Mouse (Mus musculus) MEL (cell line): Measurements from ENCODE around the gene Kctd11. TPM values are rescaled to one million over a fixed set of nuclear protein-coding genes. Genes with fewer than 3 reads are reported as not detected.

Source experiments
- DNase-seq: peaks from one replicate; pipeline ENCODE4 v3.0.0; 2011; ENCODE audit warnings: low read depth, low spot score
- H3K27ac ChIP-seq: 2 replicates; pipeline ENCODE4 v1.5.1; 2012; ENCODE audit warnings: low read depth, mild to moderate bottlenecking, control low read depth, low read length, moderate library complexity; ENCODE audit not compliant: control insufficient read depth
- H3K27me3 ChIP-seq, 2 experiments: fragments of 150-350 bp in 1 of 2; sonication (generic) in 1 of 2; 2 replicates each; pipeline ENCODE4 v1.6.1; 2012; ENCODE audit warnings: low read length in 2 of 2, mild to moderate bottlenecking in 2 of 2, improper control_type of control experiment in 1 of 2, moderate library complexity in 1 of 2; ENCODE audit not compliant: insufficient read depth in 2 of 2, control insufficient read depth in 1 of 2
- H3K36me3 ChIP-seq, 2 experiments: 2 replicates each; pipeline ENCODE4 v1.6.1; 2012 to 2014; ENCODE audit warnings: low read length in 2 of 2, improper control_type of control experiment in 1 of 2, inconsistent platforms in 1 of 2, mild to moderate bottlenecking in 1 of 2; ENCODE audit not compliant: insufficient read depth in 2 of 2, control insufficient read depth in 1 of 2
- H3K4me1 ChIP-seq, 2 experiments: fragments of 150-350 bp in 1 of 2; sonication (generic) in 1 of 2; 2 replicates each; pipeline ENCODE4 v1.6.1; 2012; ENCODE audit warnings: low read length in 2 of 2, improper control_type of control experiment in 1 of 2, mild to moderate bottlenecking in 1 of 2; ENCODE audit not compliant: insufficient read depth in 2 of 2, control insufficient read depth in 1 of 2
- H3K4me3 ChIP-seq, 2 experiments: fragments of 150-350 bp in 1 of 2; sonication (generic) in 1 of 2; 2 replicates each; pipeline ENCODE4 v1.5.1; 2012; ENCODE audit warnings: low read depth in 2 of 2, low read length in 2 of 2, mild to moderate bottlenecking in 2 of 2, moderate library complexity in 2 of 2, control low read depth in 1 of 2, improper control_type of control experiment in 1 of 2; ENCODE audit not compliant: control insufficient read depth in 1 of 2, insufficient read depth in 1 of 2
- H3K79me2 ChIP-seq: 2 replicates; pipeline ENCODE4 v1.6.1; 2012; ENCODE audit warnings: mild to moderate bottlenecking, low read length, moderate library complexity; ENCODE audit not compliant: control insufficient read depth, poor library complexity, insufficient read depth
- H3K9ac ChIP-seq: 2 replicates; pipeline ENCODE4 v1.6.1; 2012; ENCODE audit warnings: low read depth, mild to moderate bottlenecking, control low read depth, low read length, moderate library complexity; ENCODE audit not compliant: control insufficient read depth, poor library complexity, severe bottlenecking
- H3K9me3 ChIP-seq: fragments of 150-350 bp; sonication (generic); replicated peaks from 2 replicates; pipeline ENCODE4 v1.6.1; 2012; ENCODE audit warnings: mild to moderate bottlenecking, low read length, improper control_type of control experiment, moderate library complexity; ENCODE audit not compliant: insufficient read depth
- BHLHE40 ChIP-seq: IDR thresholded peaks from 2 replicates; pipeline ENCODE4 v1.6.1; 2012; ENCODE audit warnings: low read depth, mild to moderate bottlenecking, inconsistent platforms, low read length, improper control_type of control experiment, borderline replicate concordance
- CHD1 ChIP-seq: IDR thresholded peaks from 2 replicates; pipeline ENCODE4 v1.6.1; 2012; ENCODE audit warnings: low read depth, mild to moderate bottlenecking, inconsistent platforms, low read length, improper control_type of control experiment
- CHD2 ChIP-seq: IDR thresholded peaks from 2 replicates; pipeline ENCODE4 v1.6.1; 2011; ENCODE audit warnings: low read length, improper control_type of control experiment
- CTCF ChIP-seq, 3 experiments: IDR thresholded peaks in 2 of 3; conservative IDR thresholded peaks in 1 of 3; 2 replicates each; pipeline ENCODE4 v1.5.1; 2011 to 2012; ENCODE audit warnings: low read length in 3 of 3, low read depth in 2 of 3, mild to moderate bottlenecking in 2 of 3, improper control_type of control experiment in 1 of 3, inconsistent platforms in 1 of 3, mixed read lengths in 1 of 3, moderate library complexity in 1 of 3; ENCODE audit not compliant: control insufficient read depth in 1 of 3, insufficient read depth in 1 of 3, poor library complexity in 1 of 3, severe bottlenecking in 1 of 3
- ELF1 ChIP-seq: IDR thresholded peaks from 2 replicates; pipeline ENCODE4 v1.6.1; 2014; ENCODE audit warnings: low read depth, mild to moderate bottlenecking, inconsistent platforms, low read length, improper control_type of control experiment, moderate library complexity
- EP300 ChIP-seq, 2 experiments: IDR thresholded peaks; 2 replicates each; pipeline ENCODE4 v1.6.1; 2011; ENCODE audit warnings: improper control_type of control experiment in 2 of 2, low read length in 2 of 2, low read depth in 1 of 2, mild to moderate bottlenecking in 1 of 2
- ETS1 ChIP-seq: IDR thresholded peaks from 2 replicates; pipeline ENCODE4 v1.6.1; 2012; ENCODE audit warnings: low read depth, mild to moderate bottlenecking, inconsistent platforms, low read length, improper control_type of control experiment, moderate library complexity
- JUND ChIP-seq: IDR thresholded peaks from 2 replicates; pipeline ENCODE4 v1.6.1; 2011; ENCODE audit warnings: low read depth, mild to moderate bottlenecking, improper control_type of control experiment, low read length
- MAX ChIP-seq: IDR thresholded peaks from 2 replicates; pipeline ENCODE4 v1.6.1; 2011; ENCODE audit warnings: low read length, improper control_type of control experiment
- MEF2A ChIP-seq: IDR thresholded peaks from 2 replicates; pipeline ENCODE4 v1.6.1; 2014; ENCODE audit warnings: low read depth, mild to moderate bottlenecking, inconsistent platforms, low read length, improper control_type of control experiment; ENCODE audit not compliant: poor library complexity, insufficient replicate concordance, severe bottlenecking; ENCODE audit errors: extremely low read depth
- MXI1 ChIP-seq: IDR thresholded peaks from 2 replicates; pipeline ENCODE4 v1.6.1; 2011; ENCODE audit warnings: mild to moderate bottlenecking, low read depth, low read length, improper control_type of control experiment
- POLR2A ChIP-seq, 2 experiments: IDR thresholded peaks; 2 replicates each; pipeline ENCODE4 v1.6.1; 2011 to 2012; ENCODE audit warnings: low read length in 2 of 2, mild to moderate bottlenecking in 2 of 2, control low read depth in 1 of 2, improper control_type of control experiment in 1 of 2, low read depth in 1 of 2, moderate library complexity in 1 of 2; ENCODE audit not compliant: control insufficient read depth in 1 of 2, insufficient read depth in 1 of 2, poor library complexity in 1 of 2
- POLR2AphosphoS5 ChIP-seq: IDR thresholded peaks from 2 replicates; pipeline ENCODE4 v1.6.1; 2012; ENCODE audit warnings: low read depth, borderline replicate concordance, mild to moderate bottlenecking, inconsistent platforms, low read length, moderate library complexity, mixed read lengths
- RCOR1 ChIP-seq: IDR thresholded peaks from 2 replicates; pipeline ENCODE4 v1.6.1; 2012; ENCODE audit warnings: low read depth, mild to moderate bottlenecking, inconsistent platforms, low read length, improper control_type of control experiment
- SMC3 ChIP-seq: IDR thresholded peaks from 2 replicates; pipeline ENCODE4 v1.6.1; 2011; ENCODE audit warnings: low read depth, low read length, improper control_type of control experiment
- TCF12 ChIP-seq: IDR thresholded peaks from 2 replicates; pipeline ENCODE4 v1.6.1; 2014; ENCODE audit warnings: low read depth, mild to moderate bottlenecking, inconsistent platforms, low read length, improper control_type of control experiment, moderate library complexity
- UBTF ChIP-seq: IDR thresholded peaks from 2 replicates; pipeline ENCODE4 v1.6.1; 2012; ENCODE audit warnings: low read depth, mild to moderate bottlenecking, inconsistent platforms, low read length, improper control_type of control experiment, moderate library complexity, borderline replicate concordance; ENCODE audit not compliant: insufficient read depth
- ZMIZ1 ChIP-seq: IDR thresholded peaks from 2 replicates; pipeline ENCODE4 v1.6.1; 2012; ENCODE audit warnings: low read depth, mild to moderate bottlenecking, inconsistent platforms, low read length, improper control_type of control experiment, moderate library complexity
- ZNF384 ChIP-seq: IDR thresholded peaks from 2 replicates; pipeline ENCODE4 v1.6.1; 2012; ENCODE audit warnings: low read depth, mild to moderate bottlenecking, inconsistent platforms, low read length, improper control_type of control experiment
- polyA plus RNA-seq, 2 experiments: library from polyadenylated mRNA; stranded (reverse) in 1 of 2; unstranded in 1 of 2; fragments of >175 nt in 1 of 2; fragments of >200 nt in 1 of 2; gene quantifications; 2 replicates each; pipeline versions ENCODE4 v1.2.1 to v1.2.4; 2012; ENCODE audit warnings: low replicate concordance in 2 of 2, low read depth in 1 of 2; ENCODE audit not compliant: insufficient read length in 2 of 2, insufficient read depth in 1 of 2, missing spikeins in 1 of 2
- total RNA-seq: library from RNA; depleted of rRNA; stranded (reverse); fragments of 300-350 nt; gene quantifications from 2 replicates; pipeline ENCODE4 v1.2.3, GENCODE M21; 2012

Kctd11 gene
- total and polyA plus RNA-seq, 3 experiments, result 0.19 to 0.49 TPM; not detected in 1

GRCm38 (mm10) chr11:69913554-69914371 is 32.6 kb upstream of the Kctd11 start, which contains the start of gene Gps2 (continued):
- TF ChIP-seq TCF12, result peak; percentile 73
- peak; percentile 100 for TF ChIP-seq ELF1
- TF ChIP-seq POLR2A (IDR thresholded peaks at IDR 0.05; ENCODE audit: control insufficient read depth in 1 of 2, insufficient read depth in 1 of 2, low read depth in 1 of 2, low read length in 2 of 2, poor library complexity in 1 of 2), result peak; percentile 79 to 87
- TF ChIP-seq UBTF, result no peak
- TF ChIP-seq, all 39 proteins: peak for 22

- Histone ChIP-seq H3K9ac (peak overlapping the region; percentile 78), H3K4me3 (peak overlapping the region; percentile 58 to 61), H3K79me2 (peaks cover 28% of the 10 kb centered on the region), H3K9me3 (no peaks in the 10 kb centered on the region), H3K27me3 (no peaks in the 10 kb centered on the region), H3K36me3 (peaks cover 8 to 35% of the 10 kb centered on the region in 2 experiments), H3K27ac (peak overlapping the region; percentile 80), H3K4me1 (peaks cover 0 to 37% of the 10 kb centered on the region in 2 experiments)
- peak; percentile 41 for DNase-seq
- TF ChIP-seq MAX (no peak), SMC3 (no peak), ZNF384 (no peak), JUND (no peak), MEF2A (no peak)
These were observed 31.7 kb upstream of the Kctd11 start for GRCm38 (mm10) chr11:69912716-69913530.

- Histone ChIP-seq H3K9me3 (no peaks in the 10 kb centered on the region), H3K4me1 (peaks cover 0 to 26% of the 10 kb centered on the region in 2 experiments; a peak in 3 of 4 replicates), H3K36me3 (peaks cover 7 to 23% of the 10 kb centered on the region in 2 experiments; a peak in 3 of 4 replicates), H3K27me3 (no peaks in the 10 kb centered on the region), H3K9ac (no peak overlapping the region)
- TF ChIP-seq MXI1 (no peak), ZMIZ1 (no peak), ETS1 (no peak), CTCF (IDR thresholded peaks at IDR 0.05 in 2 of 3, conservative IDR thresholded peaks at IDR 0.05 in 1 of 3; ENCODE audit: control insufficient read depth in 1 of 3, insufficient read depth in 1 of 3, low read depth in 2 of 3, low read length in 3 of 3, poor library complexity in 1 of 3, severe bottlenecking in 1 of 3) (no peak), UBTF (no peak), POLR2AphosphoS5 (no peak), CHD1 (no peak), MAX (no peak), CHD2 (no peak), EP300 (IDR thresholded peaks at IDR 0.05; ENCODE audit: low read depth in 1 of 2, low read length in 2 of 2) (no peak), RCOR1 (no peak), BHLHE40 (no peak)
- TF ChIP-seq, all 39 proteins: peak for 0
- DNase-seq, result no peak
- Histone ChIP-seq H3K4me3 (no peak overlapping the region), H3K79me2 (peaks cover 19% of the 10 kb centered on the region), H3K27ac (no peak overlapping the region)
These were observed 30.5 kb upstream of the Kctd11 start for GRCm38 (mm10) chr11:69911701-69912100.
